Mouse (Mus musculus): ENCODE results near the gene Camk1d. TPM values are rescaled to one million over a fixed set of nuclear protein-coding genes. Genes with fewer than 3 reads are reported as not detected.

Camk1d gene
- polyA plus RNA-seq, 1 experiment from 2014 or later: 2.4 TPM

DNA sequence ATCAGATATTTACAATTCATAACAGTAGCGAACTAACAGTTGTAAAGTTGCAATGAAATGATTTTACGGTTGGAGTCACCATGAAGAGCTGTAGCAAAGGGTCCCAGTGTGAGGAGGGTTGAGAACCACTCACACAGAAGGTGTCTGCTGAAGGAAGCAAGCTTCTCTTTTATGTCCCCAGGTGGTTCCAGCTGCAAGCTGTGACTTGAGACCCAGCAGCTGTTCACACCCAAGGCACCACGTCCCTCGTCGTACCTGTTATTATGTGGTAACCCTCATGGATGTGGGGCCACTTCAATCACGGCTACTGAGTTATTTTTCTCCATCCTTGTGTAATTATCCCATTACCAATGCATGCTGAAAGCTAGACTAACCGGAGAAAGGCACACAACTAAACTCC is 71.1 kb downstream of the Camk1d start:
- ATAC-seq (ENCODE audit: low FRiP score, low TSS enrichment): no peak
- Histone ChIP-seq H3K9ac (ENCODE audit: low read depth, low read length) (no peak overlapping the region), H3K9me3 (ENCODE audit: control insufficient read depth, low read length) (no peaks in the 10 kb centered on the region), H3K4me3 (ENCODE audit: low read length) (no peak overlapping the region), H3K4me2 (replicated peaks; ENCODE audit: low read depth, low read length) (no peak overlapping the region), H3K27ac (ENCODE audit: low read depth, low read length) (no peak overlapping the region), H3K36me3 (ENCODE audit: control insufficient read depth, insufficient read depth, low read length) (no peaks in the 10 kb centered on the region), H3K27me3 (ENCODE audit: control insufficient read depth, insufficient read depth, low read length) (no peaks in the 10 kb centered on the region), H3K4me1 (ENCODE audit: control insufficient read depth, insufficient read depth, low read length) (no peaks in the 10 kb centered on the region)
- WGBS: 72% methylated on average over 7 of the region's 7 CpGs

DNA sequence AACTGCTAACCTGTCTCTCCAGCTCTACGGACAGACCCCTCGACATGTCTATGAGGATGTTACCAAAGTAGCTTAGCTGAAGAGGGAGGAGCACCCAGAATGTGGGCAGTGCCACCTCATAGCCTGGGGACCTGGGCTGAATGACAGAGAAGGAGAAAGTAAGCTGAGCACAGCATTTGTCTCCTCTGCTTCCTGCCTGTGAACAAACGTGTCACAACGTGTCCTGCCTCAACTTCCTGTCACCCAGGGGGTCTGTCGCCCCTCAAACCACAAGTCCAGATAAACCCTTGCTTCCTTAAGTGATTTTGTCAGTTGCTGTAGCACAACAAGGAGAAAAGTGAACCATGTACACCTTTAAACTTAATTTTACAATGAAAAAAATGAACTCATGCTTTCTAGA is 71.7 kb downstream of the Camk1d start:
- Histone ChIP-seq H3K9me3 (ENCODE audit: control insufficient read depth, low read length) (no peaks in the 10 kb centered on the region), H3K9ac (ENCODE audit: low read depth, low read length) (no peak overlapping the region), H3K36me3 (ENCODE audit: control insufficient read depth, insufficient read depth, low read length) (no peaks in the 10 kb centered on the region), H3K4me2 (replicated peaks; ENCODE audit: low read depth, low read length) (no peak overlapping the region), H3K27me3 (ENCODE audit: control insufficient read depth, insufficient read depth, low read length) (no peaks in the 10 kb centered on the region), H3K4me1 (ENCODE audit: control insufficient read depth, insufficient read depth, low read length) (no peaks in the 10 kb centered on the region), H3K4me3 (ENCODE audit: low read length) (no peak overlapping the region), H3K27ac (ENCODE audit: low read depth, low read length) (no peak overlapping the region)
- 52% methylated on average over 5 of the region's 5 CpGs for WGBS
- no peak for ATAC-seq (ENCODE audit: low FRiP score, low TSS enrichment)

DNA sequence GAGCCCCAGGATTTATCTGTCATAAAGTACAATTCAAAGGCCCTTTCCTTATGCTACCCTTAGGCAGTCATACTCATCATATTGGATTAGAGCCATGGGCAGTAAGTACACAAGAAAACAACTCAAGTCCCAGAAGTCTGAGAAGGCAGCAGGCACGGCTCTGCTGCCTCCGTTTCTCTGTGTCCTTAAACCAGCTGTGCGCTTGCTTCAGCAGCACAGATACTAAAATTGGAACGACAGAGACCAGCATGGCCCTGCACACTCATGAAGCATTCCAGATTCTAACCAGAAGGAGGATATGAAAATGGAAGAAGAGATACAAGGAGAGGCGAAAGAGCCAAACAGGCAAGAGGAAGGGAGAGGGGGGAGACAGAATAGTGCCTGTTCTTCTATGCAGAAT is 72.6 kb downstream of the Camk1d start:
- Histone ChIP-seq H3K4me2 (replicated peaks; ENCODE audit: low read depth, low read length) (no peak overlapping the region), H3K9ac (ENCODE audit: low read depth, low read length) (no peak overlapping the region), H3K27ac (ENCODE audit: low read depth, low read length) (no peak overlapping the region), H3K4me1 (ENCODE audit: control insufficient read depth, insufficient read depth, low read length) (no peaks in the 10 kb centered on the region), H3K27me3 (ENCODE audit: control insufficient read depth, insufficient read depth, low read length) (no peaks in the 10 kb centered on the region), H3K9me3 (ENCODE audit: control insufficient read depth, low read length) (no peaks in the 10 kb centered on the region), H3K36me3 (ENCODE audit: control insufficient read depth, insufficient read depth, low read length) (no peaks in the 10 kb centered on the region), H3K4me3 (ENCODE audit: low read length) (no peak overlapping the region)
- no peak for ATAC-seq (ENCODE audit: low FRiP score, low TSS enrichment)
- WGBS: 73% methylated on average over 5 of the region's 5 CpGs

- H3K4me3 ChIP-seq (ENCODE audit: low read length): no peak overlapping the region
- no peaks in the 10 kb centered on the region for H3K36me3 ChIP-seq (ENCODE audit: control insufficient read depth, insufficient read depth, low read length)
- no peaks in the 10 kb centered on the region for H3K27me3 ChIP-seq (ENCODE audit: control insufficient read depth, insufficient read depth, low read length)
- 90% methylated on average over 5 of the region's 5 CpGs for WGBS
- no peaks in the 10 kb centered on the region for H3K4me1 ChIP-seq (ENCODE audit: control insufficient read depth, insufficient read depth, low read length)
- ATAC-seq (ENCODE audit: low FRiP score, low TSS enrichment): no peak
- H3K4me2 ChIP-seq (replicated peaks; ENCODE audit: low read depth, low read length): no peak overlapping the region
- H3K9ac ChIP-seq (ENCODE audit: low read depth, low read length): no peak overlapping the region
- no peaks in the 10 kb centered on the region for H3K9me3 ChIP-seq (ENCODE audit: control insufficient read depth, low read length)
- H3K27ac ChIP-seq (ENCODE audit: low read depth, low read length): no peak overlapping the region
Observed at GRCm38 (mm10) chr2:5640586-5640985, 73.7 kb downstream of the Camk1d start.

- H3K9ac ChIP-seq (ENCODE audit: low read depth, low read length): no peak overlapping the region
- no peak for ATAC-seq (ENCODE audit: low FRiP score, low TSS enrichment)
- no peaks in the 10 kb centered on the region for H3K4me1 ChIP-seq (ENCODE audit: control insufficient read depth, insufficient read depth, low read length)
- H3K4me3 ChIP-seq (ENCODE audit: low read length): no peak overlapping the region
- no peak overlapping the region for H3K4me2 ChIP-seq (replicated peaks; ENCODE audit: low read depth, low read length)
- no peaks in the 10 kb centered on the region for H3K9me3 ChIP-seq (ENCODE audit: control insufficient read depth, low read length)
- WGBS: 93% methylated on average over 14 of the region's 14 CpGs
- H3K27me3 ChIP-seq (ENCODE audit: control insufficient read depth, insufficient read depth, low read length): no peaks in the 10 kb centered on the region
- no peaks in the 10 kb centered on the region for H3K36me3 ChIP-seq (ENCODE audit: control insufficient read depth, insufficient read depth, low read length)
- H3K27ac ChIP-seq (ENCODE audit: low read depth, low read length): no peak overlapping the region
Observed at GRCm38 (mm10) chr2:5636801-5637742, 77.2 kb downstream of the Camk1d start.

- no peak overlapping the region for H3K4me3 ChIP-seq (ENCODE audit: low read length)
- no peaks in the 10 kb centered on the region for H3K9me3 ChIP-seq (ENCODE audit: control insufficient read depth, low read length)
- H3K9ac ChIP-seq (ENCODE audit: low read depth, low read length): no peak overlapping the region
- 59% methylated on average over 6 of the region's 6 CpGs for WGBS
- H3K36me3 ChIP-seq (ENCODE audit: control insufficient read depth, insufficient read depth, low read length): no peaks in the 10 kb centered on the region
- H3K4me1 ChIP-seq (ENCODE audit: control insufficient read depth, insufficient read depth, low read length): no peaks in the 10 kb centered on the region
- ATAC-seq (ENCODE audit: low FRiP score, low TSS enrichment): no peak
- no peak overlapping the region for H3K4me2 ChIP-seq (replicated peaks; ENCODE audit: low read depth, low read length)
- H3K27ac ChIP-seq (ENCODE audit: low read depth, low read length): no peak overlapping the region
- H3K27me3 ChIP-seq (ENCODE audit: control insufficient read depth, insufficient read depth, low read length): no peaks in the 10 kb centered on the region
Observed at GRCm38 (mm10) chr2:5632355-5632684, 82.0 kb downstream of the Camk1d start.

- Histone ChIP-seq H3K9ac (ENCODE audit: low read depth, low read length) (no peak overlapping the region), H3K27ac (ENCODE audit: low read depth, low read length) (no peak overlapping the region), H3K27me3 (ENCODE audit: control insufficient read depth, insufficient read depth, low read length) (no peaks in the 10 kb centered on the region), H3K9me3 (ENCODE audit: control insufficient read depth, low read length) (no peaks in the 10 kb centered on the region), H3K4me1 (ENCODE audit: control insufficient read depth, insufficient read depth, low read length) (no peaks in the 10 kb centered on the region), H3K4me2 (replicated peaks; ENCODE audit: low read depth, low read length) (no peak overlapping the region), H3K4me3 (ENCODE audit: low read length) (no peak overlapping the region), H3K36me3 (ENCODE audit: control insufficient read depth, insufficient read depth, low read length) (no peaks in the 10 kb centered on the region)
- no peak for ATAC-seq (ENCODE audit: low FRiP score, low TSS enrichment)
- 56% methylated on average over 11 of the region's 11 CpGs for WGBS
Observed at GRCm38 (mm10) chr2:5631676-5632354, 82.5 kb downstream of the Camk1d start.

DNA sequence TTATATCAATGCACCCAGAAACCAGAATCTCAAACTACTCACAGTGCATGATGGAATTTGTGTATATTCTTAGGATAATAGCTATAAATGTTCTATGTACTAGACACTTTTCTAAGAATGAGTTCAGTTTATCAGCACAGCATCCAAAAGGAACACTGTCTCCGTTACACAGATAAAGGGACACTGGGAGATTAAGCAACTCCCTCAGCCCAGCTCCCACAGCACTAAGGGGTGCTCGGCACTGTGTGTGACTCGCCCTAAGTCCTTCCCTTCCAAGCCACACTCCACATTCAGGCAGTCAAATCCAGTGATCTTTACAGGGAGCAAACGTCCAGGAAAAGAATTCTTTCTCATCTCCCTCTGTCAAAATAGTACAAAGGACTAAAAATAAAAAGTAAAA is 83.6 kb downstream of the Camk1d start:
- Histone ChIP-seq H3K9ac (ENCODE audit: low read depth, low read length) (no peak overlapping the region), H3K4me3 (ENCODE audit: low read length) (no peak overlapping the region), H3K27ac (ENCODE audit: low read depth, low read length) (no peak overlapping the region), H3K27me3 (ENCODE audit: control insufficient read depth, insufficient read depth, low read length) (no peaks in the 10 kb centered on the region), H3K9me3 (ENCODE audit: control insufficient read depth, low read length) (no peaks in the 10 kb centered on the region), H3K36me3 (ENCODE audit: control insufficient read depth, insufficient read depth, low read length) (no peaks in the 10 kb centered on the region), H3K4me2 (replicated peaks; ENCODE audit: low read depth, low read length) (no peak overlapping the region), H3K4me1 (ENCODE audit: control insufficient read depth, insufficient read depth, low read length) (no peaks in the 10 kb centered on the region)
- no peak for ATAC-seq (ENCODE audit: low FRiP score, low TSS enrichment)
- 78% methylated on average over 4 of the region's 4 CpGs for WGBS

DNA sequence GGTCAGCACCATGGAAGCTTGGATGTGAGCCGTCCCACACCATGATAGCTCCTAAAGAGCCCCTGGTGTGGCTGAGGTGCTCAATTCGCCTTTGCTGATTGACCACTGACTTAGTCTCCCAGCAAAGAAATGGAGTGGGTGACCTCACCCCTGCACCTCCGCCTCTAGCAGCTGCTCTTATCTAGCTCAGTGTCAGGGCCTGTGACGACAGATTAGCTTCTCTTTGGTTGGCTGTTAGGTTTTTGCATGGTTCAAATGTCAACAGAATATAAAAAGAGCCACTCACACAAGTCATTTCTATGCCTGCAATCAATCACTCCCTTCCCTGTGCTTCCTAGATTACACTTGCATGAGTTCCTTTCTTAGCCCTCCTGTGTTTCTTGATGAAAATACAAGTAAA is 89.9 kb downstream of the Camk1d start:
- H3K4me3 ChIP-seq (ENCODE audit: low read length): no peak overlapping the region
- WGBS: 61% methylated on average over 4 of the region's 4 CpGs

More for the DNA sequence above, 89.9 kb downstream of the Camk1d start:
- ATAC-seq (ENCODE audit: low FRiP score, low TSS enrichment): no peak
- Histone ChIP-seq H3K27me3 (ENCODE audit: control insufficient read depth, insufficient read depth, low read length) (no peaks in the 10 kb centered on the region), H3K27ac (ENCODE audit: low read depth, low read length) (no peak overlapping the region), H3K9me3 (ENCODE audit: control insufficient read depth, low read length) (no peaks in the 10 kb centered on the region), H3K4me1 (ENCODE audit: control insufficient read depth, insufficient read depth, low read length) (no peaks in the 10 kb centered on the region), H3K4me2 (replicated peaks; ENCODE audit: low read depth, low read length) (no peak overlapping the region), H3K36me3 (ENCODE audit: control insufficient read depth, insufficient read depth, low read length) (no peaks in the 10 kb centered on the region), H3K9ac (ENCODE audit: low read depth, low read length) (no peak overlapping the region)

Data from kidney, embryonic 14.5 days (tissue).